Mouse (Mus musculus): ENCODE data around the gene Otud7b.

DNA sequence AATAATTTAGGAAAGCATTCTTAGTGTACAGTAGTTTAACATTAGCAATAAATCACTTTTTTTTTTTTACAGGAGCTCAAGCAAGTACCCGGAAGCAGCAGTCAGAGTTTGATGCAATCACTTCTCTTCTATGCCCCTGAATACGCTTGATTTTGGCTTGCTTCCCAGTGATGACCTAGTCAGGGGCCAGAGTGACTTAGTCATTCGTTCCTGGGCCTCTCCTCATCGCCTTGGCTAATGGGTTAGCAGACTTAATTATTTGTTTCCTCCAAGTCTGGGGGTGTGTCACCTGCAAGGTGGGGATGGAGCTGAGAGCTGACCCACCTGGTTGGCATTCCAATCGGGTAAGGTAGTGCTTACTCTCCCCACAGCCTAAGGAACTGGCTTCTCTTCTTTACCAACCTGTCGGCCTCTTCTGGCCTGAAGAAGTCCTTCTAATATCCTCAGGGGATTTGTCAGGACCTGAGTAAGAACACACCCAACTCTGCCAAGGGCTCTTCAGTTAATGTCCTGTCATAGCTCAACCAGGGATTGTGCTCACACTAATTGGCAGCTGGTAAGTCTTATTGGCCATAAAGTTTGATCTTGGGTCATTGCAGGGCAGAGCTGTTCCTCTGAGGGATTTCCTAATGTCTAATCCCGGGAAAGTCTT is 5.6 kb upstream of the Otud7b start:
- TF ChIP-seq CHD2 (IDR thresholded peaks at IDR 0.05; ENCODE audit: low read depth, low read length) (no peak), MAFK (IDR thresholded peaks at IDR 0.05; ENCODE audit: insufficient read depth, low read depth, low read length) (no peak), ZNF384 (IDR thresholded peaks at IDR 0.05; ENCODE audit: low read depth, low read length) (no peak), HCFC1 (IDR thresholded peaks at IDR 0.05; ENCODE audit: borderline replicate concordance, insufficient read depth, low read length) (no peak)
